Mouse (Mus musculus) E14TG2a.4 (cell line): ENCODE data around the gene Shroom3.

Source experiments
- H3K27me3 ChIP-seq: 2 replicates; pipeline ENCODE4 v1.6.1; 2014; ENCODE audit warnings: low read length, control low read depth; ENCODE audit not compliant: insufficient read depth
- H3K36me3 ChIP-seq: 2 replicates; pipeline ENCODE4 v1.6.1; 2014; ENCODE audit warnings: low read length, control low read depth; ENCODE audit not compliant: insufficient read depth
- H3K4me1 ChIP-seq: replicated peaks from 2 replicates; pipeline ENCODE4 v1.6.1; 2014; ENCODE audit warnings: low read depth, low read length, control low read depth
- H3K4me3 ChIP-seq: replicated peaks from 2 replicates; pipeline ENCODE4 v1.5.1; 2014; ENCODE audit warnings: mild to moderate bottlenecking, low read length
- H3K9me3 ChIP-seq: 2 replicates; pipeline ENCODE4 v1.6.1; 2014; ENCODE audit warnings: low read length, control low read depth
- CTCF ChIP-seq: conservative IDR thresholded peaks from 2 replicates; pipeline ENCODE4 v1.5.1; 2014; ENCODE audit warnings: low read length
- NANOG ChIP-seq: IDR thresholded peaks from 2 replicates; pipeline ENCODE4 v1.6.1; 2014; ENCODE audit warnings: borderline replicate concordance, low read length, mixed read lengths
- POU5F1 ChIP-seq: IDR thresholded peaks from 2 replicates; pipeline ENCODE4 v1.6.1; 2014; ENCODE audit warnings: low read length, borderline replicate concordance

Shroom3 gene

GRCm38 (mm10) chr5:92886141-92886540, 202.9 kb downstream of the Shroom3 start:
- peaks cover 12% of the 10 kb centered on the region; the same call in 1 of the 2 replicates for H3K4me1 ChIP-seq
- no peaks in the 10 kb centered on the region for H3K27me3 ChIP-seq
- no peaks in the 10 kb centered on the region for H3K9me3 ChIP-seq
- no peak overlapping the region for H3K4me3 ChIP-seq
- TF ChIP-seq POU5F1: no peak
- TF ChIP-seq CTCF: no peak
- no peak for TF ChIP-seq NANOG
- H3K36me3 ChIP-seq: no peaks in the 10 kb centered on the region

- Histone ChIP-seq H3K4me3 (no peak overlapping the region), H3K4me1 (peaks cover 16% of the 10 kb centered on the region; the same call in 1 of the 2 replicates), H3K9me3 (no peaks in the 10 kb centered on the region), H3K36me3 (no peaks in the 10 kb centered on the region), H3K27me3 (no peaks in the 10 kb centered on the region)
- no peak for TF ChIP-seq POU5F1
- TF ChIP-seq NANOG: no peak
- TF ChIP-seq CTCF: no peak
Measured at GRCm38 (mm10) chr5:92887501-92887900, 204.3 kb downstream of the Shroom3 start.

- H3K9me3 ChIP-seq: no peaks in the 10 kb centered on the region
- TF ChIP-seq CTCF (no peak), POU5F1 (no peak), NANOG (no peak)
- no peak overlapping the region for H3K4me3 ChIP-seq
- H3K27me3 ChIP-seq: no peaks in the 10 kb centered on the region
- peaks cover 26% of the 10 kb centered on the region for H3K4me1 ChIP-seq
- H3K36me3 ChIP-seq: no peaks in the 10 kb centered on the region
Measured at GRCm38 (mm10) chr5:92888628-92889241, 205.5 kb downstream of the Shroom3 start.

GRCm38 (mm10) chr5:92890902-92891301, 207.7 kb downstream of the Shroom3 start:
- TF ChIP-seq CTCF: no peak
- no peak for TF ChIP-seq NANOG
- no peak for TF ChIP-seq POU5F1
- no peaks in the 10 kb centered on the region for H3K27me3 ChIP-seq
- no peak overlapping the region for H3K4me3 ChIP-seq
- H3K36me3 ChIP-seq: no peaks in the 10 kb centered on the region
- no peaks in the 10 kb centered on the region for H3K9me3 ChIP-seq
- peaks cover 35% of the 10 kb centered on the region for H3K4me1 ChIP-seq

- H3K9me3 ChIP-seq: no peaks in the 10 kb centered on the region
- H3K27me3 ChIP-seq: no peaks in the 10 kb centered on the region
- no peak overlapping the region; the same call in 1 of the 2 replicates for H3K4me3 ChIP-seq
- no peak for TF ChIP-seq CTCF
- TF ChIP-seq NANOG: no peak
- TF ChIP-seq POU5F1: no peak
- no peaks in the 10 kb centered on the region for H3K36me3 ChIP-seq
- H3K4me1 ChIP-seq: peaks cover 43% of the 10 kb centered on the region
Measured at GRCm38 (mm10) chr5:92893284-92893683, 210.0 kb downstream of the Shroom3 start.

- peaks cover 47% of the 10 kb centered on the region for H3K4me1 ChIP-seq
- no peaks in the 10 kb centered on the region for H3K36me3 ChIP-seq
- no peak overlapping the region; the same call in 1 of the 2 replicates for H3K4me3 ChIP-seq
- no peaks in the 10 kb centered on the region for H3K27me3 ChIP-seq
- H3K9me3 ChIP-seq: no peaks in the 10 kb centered on the region
- no peak for TF ChIP-seq NANOG
- TF ChIP-seq POU5F1: no peak
- TF ChIP-seq CTCF: no peak
Measured at GRCm38 (mm10) chr5:92893711-92894110, 210.5 kb downstream of the Shroom3 start.

- H3K27me3 ChIP-seq: no peaks in the 10 kb centered on the region
Measured at GRCm38 (mm10) chr5:92895877-92896276, 212.6 kb downstream of the Shroom3 start.

GRCm38 (mm10) chr5:92896725-92897280, 213.6 kb downstream of the Shroom3 start:
- TF ChIP-seq NANOG: no peak
- TF ChIP-seq CTCF: no peak
- TF ChIP-seq POU5F1: no peak

More at GRCm38 (mm10) chr5:92895877-92896276, 212.6 kb downstream of the Shroom3 start:
- TF ChIP-seq CTCF (no peak), NANOG (no peak), POU5F1 (no peak)
- Histone ChIP-seq H3K36me3 (no peaks in the 10 kb centered on the region), H3K4me3 (no peak overlapping the region), H3K4me1 (peaks cover 54% of the 10 kb centered on the region), H3K9me3 (no peaks in the 10 kb centered on the region)

More at GRCm38 (mm10) chr5:92896725-92897280, 213.6 kb downstream of the Shroom3 start:
- H3K4me1 ChIP-seq: peaks cover 59% of the 10 kb centered on the region
- H3K9me3 ChIP-seq: no peaks in the 10 kb centered on the region
- no peaks in the 10 kb centered on the region for H3K27me3 ChIP-seq
- H3K36me3 ChIP-seq: no peaks in the 10 kb centered on the region
- no peak overlapping the region for H3K4me3 ChIP-seq
